Mouse (Mus musculus): ENCODE data around the gene Mxra8. TPM values are rescaled to one million over a fixed set of nuclear protein-coding genes. Genes with fewer than 3 reads are reported as not detected.
A peak's percentile ranks its signal among the peaks of the same experiment; 100 is the strongest.

Mxra8 gene
- polyA plus RNA-seq, 1 experiment from 2014 or later: 15.1 TPM

- no peak for DNase-seq (ENCODE audit: low spot score)
Observed at GRCm38 (mm10) chr4:155861787-155862186, 22.3 kb downstream of the Mxra8 start.

- DNase-seq (ENCODE audit: low spot score): no peak
Observed at GRCm38 (mm10) chr4:155863001-155863400, 23.5 kb downstream of the Mxra8 start, which contains the start of gene Tas1r3. TSS of gene Tas1r3 (minus strand) at chr4:155863362.

GRCm38 (mm10) chr4:155868614-155869298, 29.3 kb downstream of the Mxra8 start:
- no peak for DNase-seq (ENCODE audit: low spot score)

- DNase-seq (ENCODE audit: low spot score): peak; percentile 95
Observed at GRCm38 (mm10) chr4:155869317-155870033, 30.0 kb downstream of the Mxra8 start, which contains the start of the genes Cptp and Ints11. TSS of gene Cptp (minus strand) at chr4:155869440. TSS of gene Ints11 (plus strand) at chr4:155869546.

GRCm38 (mm10) chr4:155871404-155871803, 31.9 kb downstream of the Mxra8 start:
- no peak for DNase-seq (ENCODE audit: low spot score)

- no peak for DNase-seq (ENCODE audit: low spot score)
Observed at GRCm38 (mm10) chr4:155883587-155883986, 44.1 kb downstream of the Mxra8 start.

GRCm38 (mm10) chr4:155886330-155886729, 46.9 kb downstream of the Mxra8 start:
- no peak for DNase-seq (ENCODE audit: low spot score)

GRCm38 (mm10) chr4:155887674-155888073, 48.2 kb downstream of the Mxra8 start:
- no peak for DNase-seq (ENCODE audit: low spot score)

GRCm38 (mm10) chr4:155888181-155888580, 48.7 kb downstream of the Mxra8 start:
- no peak for DNase-seq (ENCODE audit: low spot score)

GRCm38 (mm10) chr4:155889316-155889715, 49.8 kb downstream of the Mxra8 start:
- DNase-seq (ENCODE audit: low spot score): no peak

- DNase-seq (ENCODE audit: low spot score): no peak
Observed at GRCm38 (mm10) chr4:155891011-155891471, 51.6 kb downstream of the Mxra8 start.

GRCm38 (mm10) chr4:155891551-155892001, 52.1 kb downstream of the Mxra8 start, which contains the start of the genes Pusl1 and Acap3:
TSS of gene Pusl1 (minus strand) at chr4:155891781.
TSS of gene Acap3 (plus strand) at chr4:155891822.
- DNase-seq (ENCODE audit: low spot score): peak; percentile 97

GRCm38 (mm10) chr4:155892017-155892416, 52.5 kb downstream of the Mxra8 start:
- DNase-seq (ENCODE audit: low spot score): peak; percentile 89

- peak; percentile 29 for DNase-seq (ENCODE audit: low spot score)
Observed at GRCm38 (mm10) chr4:155892438-155893211, 53.1 kb downstream of the Mxra8 start.

- DNase-seq (ENCODE audit: low spot score): no peak
Observed at GRCm38 (mm10) chr4:155893212-155893690, 53.8 kb downstream of the Mxra8 start.

Small RNAs within 50 kb of the gene (microRNA-seq; reads per million reads assigned to microRNA genes)
- not detected for gene Gm27743 (ENCODE audit: borderline number of aligned reads)

Other genes starting within 250 kb of the Mxra8 start
- 6.3 and 7.5 TPM in 2 replicates for gene Slc35e2, start 238.3 kb upstream of the Mxra8 start, polyA plus RNA-seq (2015; fragmentation: Nextera tagmentation; extraction: Ambion mirVana)
- gene Cdk11b, start 214.8 kb upstream of the Mxra8 start, polyA plus RNA-seq (2015; fragmentation: Nextera tagmentation; extraction: Ambion mirVana): 65.7 and 76.3 TPM in 2 replicates
- gene Gm10563, start 194.3 kb upstream of the Mxra8 start, polyA plus RNA-seq (2015; fragmentation: Nextera tagmentation; extraction: Ambion mirVana): not detected in 2 replicates
- 7.5 and 8.3 TPM in 2 replicates for gene Mmp23, start 186.3 kb upstream of the Mxra8 start, polyA plus RNA-seq (2015; fragmentation: Nextera tagmentation; extraction: Ambion mirVana)
- 14.2 and 14.4 TPM in 2 replicates for gene Mib2, start 170.5 kb upstream of the Mxra8 start, polyA plus RNA-seq (2015; fragmentation: Nextera tagmentation; extraction: Ambion mirVana)
- 4.4 and 5.2 TPM in 2 replicates for gene Fndc10, start 145.3 kb upstream of the Mxra8 start, polyA plus RNA-seq (2015; fragmentation: Nextera tagmentation; extraction: Ambion mirVana)
- gene Ssu72, start 134.9 kb upstream of the Mxra8 start, polyA plus RNA-seq (2015; fragmentation: Nextera tagmentation; extraction: Ambion mirVana): 194 and 202 TPM in 2 replicates
- gene Tmem240, start 104.9 kb upstream of the Mxra8 start, polyA plus RNA-seq (2015; fragmentation: Nextera tagmentation; extraction: Ambion mirVana): 1.1 and 1.4 TPM in 2 replicates
- 61.6 and 63.9 TPM in 2 replicates for gene Atad3a, start 78.6 kb upstream of the Mxra8 start, polyA plus RNA-seq (2015; fragmentation: Nextera tagmentation; extraction: Ambion mirVana)
- gene Vwa1, start 65.0 kb upstream of the Mxra8 start, polyA plus RNA-seq (2015; fragmentation: Nextera tagmentation; extraction: Ambion mirVana): 8.6 and 9.0 TPM in 2 replicates
- 0.05 and 0.21 TPM in 2 replicates for gene Tmem88b, start 53.8 kb upstream of the Mxra8 start, polyA plus RNA-seq (2015; fragmentation: Nextera tagmentation; extraction: Ambion mirVana)
- gene Ankrd65, start 49.2 kb upstream of the Mxra8 start, polyA plus RNA-seq (2015; fragmentation: Nextera tagmentation; extraction: Ambion mirVana): 0.23 and 0.42 TPM in 2 replicates
- 283 and 286 TPM in 2 replicates for gene Mrpl20, start 36.8 kb upstream of the Mxra8 start, polyA plus RNA-seq (2015; fragmentation: Nextera tagmentation; extraction: Ambion mirVana)
- gene Ccnl2, start 27.2 kb upstream of the Mxra8 start, polyA plus RNA-seq (2015; fragmentation: Nextera tagmentation; extraction: Ambion mirVana): 139 and 162 TPM in 2 replicates
- 187 and 198 TPM in 2 replicates for gene Aurkaip1, start 8.4 kb upstream of the Mxra8 start, polyA plus RNA-seq (2015; fragmentation: Nextera tagmentation; extraction: Ambion mirVana)
- 5.7 and 7.6 TPM in 2 replicates for gene Dvl1, start 7.7 kb downstream of the Mxra8 start, polyA plus RNA-seq (2015; fragmentation: Nextera tagmentation; extraction: Ambion mirVana)
- gene Tas1r3, start 23.7 kb downstream of the Mxra8 start, polyA plus RNA-seq (2015; fragmentation: Nextera tagmentation; extraction: Ambion mirVana): 0.16 and 0.28 TPM in 2 replicates
- 9.4 and 11.4 TPM in 2 replicates for gene Cptp, start 29.8 kb downstream of the Mxra8 start, polyA plus RNA-seq (2015; fragmentation: Nextera tagmentation; extraction: Ambion mirVana)
- 84.9 and 92.2 TPM in 2 replicates for gene Ints11, start 29.9 kb downstream of the Mxra8 start, polyA plus RNA-seq (2015; fragmentation: Nextera tagmentation; extraction: Ambion mirVana)
- 39.9 and 42.5 TPM in 2 replicates for gene Pusl1, start 52.1 kb downstream of the Mxra8 start, polyA plus RNA-seq (2015; fragmentation: Nextera tagmentation; extraction: Ambion mirVana)
- gene Acap3, start 52.1 kb downstream of the Mxra8 start, polyA plus RNA-seq (2015; fragmentation: Nextera tagmentation; extraction: Ambion mirVana): 9.7 and 11.6 TPM in 2 replicates
- 117 and 128 TPM in 2 replicates for gene Ube2j2, start 104.2 kb downstream of the Mxra8 start, polyA plus RNA-seq (2015; fragmentation: Nextera tagmentation; extraction: Ambion mirVana)
- 14.9 and 19.3 TPM in 2 replicates for gene C1qtnf12, start 122.6 kb downstream of the Mxra8 start, polyA plus RNA-seq (2015; fragmentation: Nextera tagmentation; extraction: Ambion mirVana)
- gene B3galt6, start 153.0 kb downstream of the Mxra8 start, polyA plus RNA-seq (2015; fragmentation: Nextera tagmentation; extraction: Ambion mirVana): 8.4 and 10.7 TPM in 2 replicates
- gene Sdf4, start 153.2 kb downstream of the Mxra8 start, polyA plus RNA-seq (2015; fragmentation: Nextera tagmentation; extraction: Ambion mirVana): 187 and 194 TPM in 2 replicates
- gene Tnfrsf4, start 174.2 kb downstream of the Mxra8 start, polyA plus RNA-seq (2015; fragmentation: Nextera tagmentation; extraction: Ambion mirVana): 7.9 and 9.5 TPM in 2 replicates
- gene Tnfrsf18, start 186.5 kb downstream of the Mxra8 start, polyA plus RNA-seq (2015; fragmentation: Nextera tagmentation; extraction: Ambion mirVana): 13.9 and 14.8 TPM in 2 replicates
- gene Ttll10, start 219.7 kb downstream of the Mxra8 start, polyA plus RNA-seq (2015; fragmentation: Nextera tagmentation; extraction: Ambion mirVana): 0.27 and 0.35 TPM in 2 replicates